Mouse (Mus musculus): Measurements from ENCODE around the gene Kcnn3. TPM values are rescaled to one million over a fixed set of nuclear protein-coding genes. Genes with fewer than 3 reads are reported as not detected.

Gene Kcnn3
- polyA plus RNA-seq, 1 experiment = 2.4 TPM

DNA sequence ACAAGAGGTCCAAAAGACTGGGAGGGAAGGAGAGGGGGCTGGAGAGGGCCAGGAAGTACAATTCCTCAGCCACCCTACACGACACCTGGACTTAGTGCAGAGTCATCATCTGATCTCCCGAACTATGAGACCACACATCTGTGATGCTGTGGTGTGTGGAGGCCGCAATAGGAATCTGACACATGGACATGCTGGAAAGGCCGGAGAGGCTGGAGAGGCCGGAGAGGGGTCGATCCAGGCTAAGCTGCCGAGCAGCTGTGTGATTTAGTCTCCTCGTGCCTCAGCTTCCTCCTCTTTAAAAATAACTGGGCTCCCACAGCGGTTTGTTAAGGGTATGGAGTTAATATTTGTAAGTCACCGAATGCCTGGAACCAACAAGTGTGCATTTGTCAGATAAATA is 73.6 kb downstream of the Kcnn3 start:
- no peak for DNase-seq
- no peak overlapping the region for H3K27ac ChIP-seq (ENCODE audit: control insufficient read depth, insufficient read depth, low read length)
- TF ChIP-seq CTCF (IDR thresholded peaks at IDR 0.05; ENCODE audit: borderline replicate concordance, control insufficient read depth, extremely low read depth, insufficient read depth, low read length, poor library complexity) = no peak
- TF ChIP-seq POLR2A (IDR thresholded peaks at IDR 0.05; ENCODE audit: control insufficient read depth, extremely low read depth, insufficient read depth, low read length, poor library complexity) = no peak
- H3K4me3 ChIP-seq (ENCODE audit: control insufficient read depth, insufficient read depth, low read length) = no peak overlapping the region
- no peaks in the 10 kb centered on the region for H3K36me3 ChIP-seq (ENCODE audit: control insufficient read depth, insufficient read depth, low read length)
- 0 out of 2 replicates have a peak, but pooled peaks cover 3% of the 10 kb centered on the region for H3K4me1 ChIP-seq (replicated peaks; ENCODE audit: control insufficient read depth, insufficient read depth, low read length)
- no peaks in the 10 kb centered on the region for H3K27me3 ChIP-seq (ENCODE audit: control insufficient read depth, insufficient read depth, low read length)
- 81% methylated on average over 10 of the region's 10 CpGs for WGBS

DNA sequence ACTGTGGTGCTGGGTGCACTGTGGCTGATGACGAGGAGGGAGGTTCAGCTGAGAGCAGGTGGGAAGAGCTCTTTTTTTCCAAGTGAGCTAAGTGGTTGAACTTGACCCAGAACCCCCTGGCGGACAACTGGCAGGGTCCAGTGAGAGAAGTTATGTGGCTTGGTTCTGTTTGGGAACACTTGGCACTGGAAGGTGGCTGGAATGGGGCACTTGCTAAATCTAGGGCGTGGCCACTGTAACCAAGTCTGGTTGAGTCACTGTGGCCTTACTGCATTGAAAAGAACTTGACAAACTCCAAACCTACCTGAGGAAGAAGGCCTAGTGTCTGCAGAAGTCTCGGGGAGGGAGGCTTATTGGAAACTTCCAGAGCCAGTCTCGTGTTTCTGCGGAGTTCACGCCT is 78.4 kb downstream of the Kcnn3 start:
- 92% methylated on average over 7 of the region's 7 CpGs for WGBS
- H3K36me3 ChIP-seq (ENCODE audit: control insufficient read depth, insufficient read depth, low read length) = no peaks in the 10 kb centered on the region
- H3K27ac ChIP-seq (ENCODE audit: control insufficient read depth, insufficient read depth, low read length) = no peak overlapping the region
- DNase-seq = no peak
- no peak for TF ChIP-seq POLR2A (IDR thresholded peaks at IDR 0.05; ENCODE audit: control insufficient read depth, extremely low read depth, insufficient read depth, low read length, poor library complexity)
- TF ChIP-seq CTCF (IDR thresholded peaks at IDR 0.05; ENCODE audit: borderline replicate concordance, control insufficient read depth, extremely low read depth, insufficient read depth, low read length, poor library complexity) = no peak
- H3K4me1 ChIP-seq (replicated peaks; ENCODE audit: control insufficient read depth, insufficient read depth, low read length) = no peaks in the 10 kb centered on the region
- H3K4me3 ChIP-seq (ENCODE audit: control insufficient read depth, insufficient read depth, low read length) = no peak overlapping the region
- H3K27me3 ChIP-seq (ENCODE audit: control insufficient read depth, insufficient read depth, low read length) = no peaks in the 10 kb centered on the region

DNA sequence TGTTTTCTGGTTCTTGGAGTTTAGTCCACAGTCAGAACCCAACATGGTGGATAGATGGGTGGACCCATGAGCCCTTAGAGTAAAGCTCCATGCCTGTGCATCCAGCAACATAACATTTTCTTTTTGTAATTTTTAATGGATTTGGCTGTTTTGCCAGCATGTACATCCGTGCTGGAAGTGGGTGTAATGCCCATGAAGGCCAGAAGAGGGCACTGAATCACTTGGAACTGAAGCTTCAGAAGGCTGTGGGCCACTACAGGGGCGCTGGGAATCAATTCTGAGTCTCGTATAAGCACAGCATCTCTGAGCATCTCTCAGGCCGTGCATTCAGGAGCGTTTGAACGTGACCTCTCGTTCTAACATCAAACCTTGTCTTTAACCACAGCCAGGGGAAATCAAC is 79.0 kb downstream of the Kcnn3 start:
- no peak overlapping the region for H3K4me3 ChIP-seq (ENCODE audit: control insufficient read depth, insufficient read depth, low read length)
- DNase-seq = no peak
- H3K27me3 ChIP-seq (ENCODE audit: control insufficient read depth, insufficient read depth, low read length) = no peaks in the 10 kb centered on the region
- TF ChIP-seq CTCF (IDR thresholded peaks at IDR 0.05; ENCODE audit: borderline replicate concordance, control insufficient read depth, extremely low read depth, insufficient read depth, low read length, poor library complexity) (no peak), POLR2A (IDR thresholded peaks at IDR 0.05; ENCODE audit: control insufficient read depth, extremely low read depth, insufficient read depth, low read length, poor library complexity) (no peak)
- H3K4me1 ChIP-seq (replicated peaks; ENCODE audit: control insufficient read depth, insufficient read depth, low read length) = no peaks in the 10 kb centered on the region
- no peak overlapping the region for H3K27ac ChIP-seq (ENCODE audit: control insufficient read depth, insufficient read depth, low read length)
- WGBS = 97% methylated on average over 7 of the region's 7 CpGs
- no peaks in the 10 kb centered on the region for H3K36me3 ChIP-seq (ENCODE audit: control insufficient read depth, insufficient read depth, low read length)

DNA sequence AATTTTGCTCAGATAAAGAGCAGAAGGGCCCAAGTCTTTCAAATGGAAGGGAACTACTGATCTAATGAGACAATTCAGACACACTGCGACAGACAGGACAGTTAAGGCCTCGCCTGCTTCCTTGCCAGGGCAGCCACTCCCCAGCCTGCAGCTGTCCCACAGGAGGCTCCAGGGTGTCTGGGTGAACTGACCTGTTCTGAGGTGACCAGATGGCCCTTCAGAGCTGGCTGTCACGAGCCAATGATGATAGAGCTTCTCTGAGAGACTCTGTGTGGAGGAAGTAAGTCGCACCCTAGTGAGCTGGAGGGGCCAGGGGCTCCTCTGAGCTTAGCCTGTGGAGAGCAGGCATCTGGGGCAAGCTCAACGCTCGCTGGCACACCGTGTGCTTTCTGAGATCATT is 81.1 kb downstream of the Kcnn3 start:
- 74% methylated on average over 7 of the region's 7 CpGs for WGBS
- DNase-seq = no peak
- TF ChIP-seq POLR2A (IDR thresholded peaks at IDR 0.05; ENCODE audit: control insufficient read depth, extremely low read depth, insufficient read depth, low read length, poor library complexity) (no peak), CTCF (IDR thresholded peaks at IDR 0.05; ENCODE audit: borderline replicate concordance, control insufficient read depth, extremely low read depth, insufficient read depth, low read length, poor library complexity) (no peak)
- H3K27ac ChIP-seq (ENCODE audit: control insufficient read depth, insufficient read depth, low read length) = no peak overlapping the region
- no peaks in the 10 kb centered on the region for H3K4me1 ChIP-seq (replicated peaks; ENCODE audit: control insufficient read depth, insufficient read depth, low read length)
- no peaks in the 10 kb centered on the region for H3K36me3 ChIP-seq (ENCODE audit: control insufficient read depth, insufficient read depth, low read length)
- H3K4me3 ChIP-seq (ENCODE audit: control insufficient read depth, insufficient read depth, low read length) = no peak overlapping the region
- H3K27me3 ChIP-seq (ENCODE audit: control insufficient read depth, insufficient read depth, low read length) = no peaks in the 10 kb centered on the region

DNA sequence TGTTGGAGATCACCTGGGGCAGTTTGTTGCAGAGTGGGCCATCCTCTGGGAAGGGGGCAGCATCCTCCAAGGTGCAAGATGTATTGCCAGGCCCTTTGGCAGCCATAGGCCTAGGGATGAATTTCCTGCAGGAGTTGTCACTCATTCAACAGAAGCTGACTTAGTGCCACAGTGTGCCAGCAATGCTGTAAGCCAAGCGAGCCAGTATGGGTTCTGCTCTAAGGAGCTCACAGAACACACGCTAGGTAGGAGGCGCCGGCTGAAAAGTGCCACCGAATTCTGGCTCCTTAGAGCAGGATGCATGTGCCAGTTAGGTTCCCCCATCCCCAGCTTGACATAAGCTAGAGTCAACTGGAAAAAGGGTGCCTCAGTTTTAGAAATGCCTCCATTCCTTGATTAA is 83.3 kb downstream of the Kcnn3 start:
- Histone ChIP-seq H3K27ac (ENCODE audit: control insufficient read depth, insufficient read depth, low read length) (no peak overlapping the region), H3K36me3 (ENCODE audit: control insufficient read depth, insufficient read depth, low read length) (no peaks in the 10 kb centered on the region), H3K4me3 (ENCODE audit: control insufficient read depth, insufficient read depth, low read length) (no peak overlapping the region), H3K27me3 (ENCODE audit: control insufficient read depth, insufficient read depth, low read length) (no peaks in the 10 kb centered on the region), H3K4me1 (replicated peaks; ENCODE audit: control insufficient read depth, insufficient read depth, low read length) (no peaks in the 10 kb centered on the region)
- no peak for DNase-seq
- WGBS = 92% methylated on average over 5 of the region's 5 CpGs
- TF ChIP-seq POLR2A (IDR thresholded peaks at IDR 0.05; ENCODE audit: control insufficient read depth, extremely low read depth, insufficient read depth, low read length, poor library complexity) (no peak), CTCF (IDR thresholded peaks at IDR 0.05; ENCODE audit: borderline replicate concordance, control insufficient read depth, extremely low read depth, insufficient read depth, low read length, poor library complexity) (no peak)

DNA sequence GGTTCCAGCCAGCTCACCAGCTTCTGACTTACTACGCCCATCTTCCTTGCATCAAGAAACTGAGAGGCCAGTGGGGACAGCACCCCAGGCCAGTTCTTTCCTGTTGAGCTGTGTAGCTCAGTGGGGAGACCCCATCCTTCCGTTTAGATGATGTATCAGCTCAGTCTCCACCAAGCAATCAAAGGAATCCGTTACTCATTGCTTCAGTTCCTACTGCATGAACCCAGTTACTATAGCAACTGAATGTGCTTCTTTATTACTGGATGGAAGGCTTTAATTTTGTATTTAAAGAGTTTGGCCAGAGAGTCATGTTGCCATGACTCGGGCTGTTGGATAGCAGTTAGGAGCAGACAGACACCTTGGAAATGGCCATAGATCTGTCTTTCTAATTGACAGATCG is 85.3 kb downstream of the Kcnn3 start:
- Histone ChIP-seq H3K4me1 (replicated peaks; ENCODE audit: control insufficient read depth, insufficient read depth, low read length) (no peaks in the 10 kb centered on the region), H3K27ac (ENCODE audit: control insufficient read depth, insufficient read depth, low read length) (no peak overlapping the region), H3K27me3 (ENCODE audit: control insufficient read depth, insufficient read depth, low read length) (no peaks in the 10 kb centered on the region), H3K4me3 (ENCODE audit: control insufficient read depth, insufficient read depth, low read length) (no peak overlapping the region), H3K36me3 (ENCODE audit: control insufficient read depth, insufficient read depth, low read length) (no peaks in the 10 kb centered on the region)
- TF ChIP-seq CTCF (IDR thresholded peaks at IDR 0.05; ENCODE audit: borderline replicate concordance, control insufficient read depth, extremely low read depth, insufficient read depth, low read length, poor library complexity) (no peak), POLR2A (IDR thresholded peaks at IDR 0.05; ENCODE audit: control insufficient read depth, extremely low read depth, insufficient read depth, low read length, poor library complexity) (no peak)
- DNase-seq = no peak
- 88% methylated on average over 5 of the region's 5 CpGs for WGBS

DNA sequence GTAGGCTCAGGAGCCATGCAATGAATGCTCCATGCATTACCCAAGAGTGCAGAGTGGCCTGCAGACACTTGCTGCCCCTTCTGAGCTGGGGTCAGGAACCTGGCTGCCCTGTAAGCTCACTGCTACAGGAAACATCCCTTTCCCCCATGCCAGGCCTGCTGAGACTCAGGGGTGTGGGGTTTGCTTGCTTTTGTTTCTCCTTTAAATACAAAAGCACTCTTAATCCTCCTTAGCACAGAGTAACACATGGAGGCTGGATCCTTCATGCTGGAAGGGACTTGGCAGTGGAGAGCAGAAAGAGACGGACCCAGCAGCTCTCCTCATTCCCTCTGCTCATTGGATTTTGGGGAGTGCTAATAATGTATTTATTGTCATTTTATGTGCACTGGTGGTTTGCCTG is 87.4 kb downstream of the Kcnn3 start:
- no peaks in the 10 kb centered on the region for H3K27me3 ChIP-seq (ENCODE audit: control insufficient read depth, insufficient read depth, low read length)
- H3K4me1 ChIP-seq (replicated peaks; ENCODE audit: control insufficient read depth, insufficient read depth, low read length) = no peaks in the 10 kb centered on the region
- 100% methylated on average over 1 of the region's 1 CpGs for WGBS
- H3K27ac ChIP-seq (ENCODE audit: control insufficient read depth, insufficient read depth, low read length) = no peak overlapping the region
- TF ChIP-seq POLR2A (IDR thresholded peaks at IDR 0.05; ENCODE audit: control insufficient read depth, extremely low read depth, insufficient read depth, low read length, poor library complexity) = no peak
- TF ChIP-seq CTCF (IDR thresholded peaks at IDR 0.05; ENCODE audit: borderline replicate concordance, control insufficient read depth, extremely low read depth, insufficient read depth, low read length, poor library complexity) = no peak
- no peak overlapping the region for H3K4me3 ChIP-seq (ENCODE audit: control insufficient read depth, insufficient read depth, low read length)
- no peak for DNase-seq
- no peaks in the 10 kb centered on the region for H3K36me3 ChIP-seq (ENCODE audit: control insufficient read depth, insufficient read depth, low read length)
